ENCODE assay signal across 10 mouse cellular contexts in genomic region chr17:29731266-29731952, GRCm38 (mm10). TPM values are rescaled to one million over a fixed set of nuclear protein-coding genes. Genes with fewer than 3 reads are reported as not detected.
DNase-seq lines count a peak whose midpoint lies in the region; ATAC-seq lines count a peak whose summit lies in the region.
"Had no signal": no experiment of that assay in that cellular context is flagged by ENCODE, and none has a peak within 500 bp of the region (broad histone marks: within the 10 kb centered on the region; RNA-seq: fewer than 3 reads in every experiment).

No protein-coding gene starts in this region.

- peak; percentile 44 for DNase-seq in cerebellum, adult 11-12 months
- no peak for DNase-seq in cerebellum, adult 9-10 months
- peak; percentile 25 for DNase-seq in retina, embryonic 14.5 days (ENCODE audit: low spot score)
- DNase-seq in retina, postnatal 1 day = no peak
- peak; percentile 45 for DNase-seq in mesoderm, embryonic 11.5 days (ENCODE audit: low read depth, low spot score)
- no peak for DNase-seq in urinary bladder, postnatal 36 days (ENCODE audit: low spot score in 2 of 2)
- no peak for DNase-seq in left cerebral cortex, postnatal 14 days (ENCODE audit: low spot score in 2 of 2)
- DNase-seq: lung, adult 18-20 months had no signal

- intact Hi-C loops in left cerebral cortex, postnatal 14 days (cut with DNase I) = no loop called here

- no peak for ATAC-seq in monocyte, adult 5-6 weeks (replicated peaks; ENCODE audit: insufficient number of reproducible peaks, low FRiP score, low TSS enrichment, poor library complexity, severe bottlenecking)
- ATAC-seq: inflammation-experienced regulatory T-cells, adult 6 months had no signal

RNA-seq across cellular contexts. Expression of gene Ccdc167, which starts 14.6 kb away (rescaled TPM):
- 4.7 to 14.6 TPM (median 5.0 TPM) in 3 replicates for total RNA-seq in monocyte, adult 5-6 weeks (2017)
- total RNA-seq in left cerebral cortex, postnatal 14 days (2021) = 10 to 100 TPM; 13.5 to 15.1 TPM

Comparison
In these comparisons a context has a peak if more than half of its experiments do, and no peak if none do; other contexts are left out.
1. DNase-seq: peak in cerebellum, adult 11-12 months (single experiment), retina, embryonic 14.5 days (single experiment) and mesoderm, embryonic 11.5 days (single experiment); none in cerebellum, adult 9-10 months (single experiment), retina, postnatal 1 day (single experiment), urinary bladder, postnatal 36 days (0 of 2) and left cerebral cortex, postnatal 14 days (0 of 2).